ENCODE assay signal across 8 mouse cellular contexts in the genomic region with DNA sequence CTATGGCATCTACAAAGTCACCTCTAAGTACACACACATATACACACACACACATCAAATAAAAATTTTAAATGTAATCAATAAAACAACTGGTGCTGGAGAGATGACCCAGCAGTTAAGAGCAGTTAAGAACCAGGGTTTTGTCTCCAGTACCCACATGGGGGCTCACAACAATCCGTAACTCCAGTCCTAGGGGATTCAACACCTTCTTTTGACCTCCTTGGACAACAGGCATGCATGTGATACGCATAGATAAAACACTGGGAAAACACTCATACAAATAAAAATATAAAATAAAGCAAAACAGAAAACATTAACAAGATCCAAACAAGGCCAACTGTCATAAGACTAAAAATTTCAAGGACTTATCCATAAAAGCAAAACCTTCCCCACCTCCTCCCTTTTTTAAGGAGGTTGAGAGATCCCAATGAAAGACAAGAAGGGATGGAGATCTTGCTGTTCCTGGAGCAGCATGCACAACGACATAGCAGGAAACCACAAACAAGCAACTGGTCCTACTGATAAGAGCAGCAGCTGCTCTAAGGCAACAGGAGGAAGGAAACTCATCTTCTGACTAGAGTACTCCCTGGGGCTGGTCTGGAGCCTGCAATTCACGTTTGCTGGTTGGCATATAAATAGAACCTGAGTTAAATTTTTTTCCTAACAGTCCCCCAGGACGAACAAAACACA.
DNase-seq lines count a peak whose midpoint lies in the region; ATAC-seq and TF ChIP-seq lines count a peak whose summit lies in the region.

No protein-coding gene starts in this region.

- WGBS in heart, embryonic 13.5 days = 24% methylated on average over 5 of the region's 5 CpGs
- 8% methylated on average over 5 of the region's 5 CpGs for WGBS in liver, embryonic 13.5 days (ENCODE audit: insufficient replicate concordance)
- WGBS in stomach, postnatal 0 days = 45% methylated on average over 5 of the region's 5 CpGs

- peaks cover 6% of the 10 kb centered on the region; the same call in 1 of the 2 replicates for H3K36me3 ChIP-seq in heart, embryonic 13.5 days
- H3K36me3 ChIP-seq in liver, embryonic 13.5 days = no peaks in the 10 kb centered on the region
- no peaks in the 10 kb centered on the region for H3K36me3 ChIP-seq in stomach, postnatal 0 days (ENCODE audit: control insufficient read depth, insufficient read depth, low read length)

- no peak for TF ChIP-seq CTCF in stomach, postnatal 0 days (IDR thresholded peaks at IDR 0.05; ENCODE audit: low read depth)

- peak; percentile 51; the same call in 1 of the 2 replicates for ATAC-seq in heart, embryonic 13.5 days (ENCODE audit: extremely low read depth, insufficient number of reproducible peaks, low FRiP score, low TSS enrichment)
- ATAC-seq in liver, embryonic 13.5 days (ENCODE audit: low read depth) = peak; percentile 100
- peak; percentile 52; the same call in 1 of the 2 replicates for ATAC-seq in stomach, postnatal 0 days (ENCODE audit: low FRiP score, low TSS enrichment)

- TF ChIP-seq EP300 in stomach, postnatal 0 days (optimal IDR thresholded peaks at IDR 0.05) = no peak

- peak overlapping the region; percentile 41 for H3K4me2 ChIP-seq in heart, embryonic 13.5 days
- peak overlapping the region; percentile 50 for H3K4me2 ChIP-seq in liver, embryonic 13.5 days
- no peak overlapping the region for H3K4me2 ChIP-seq in stomach, postnatal 0 days (replicated peaks; ENCODE audit: low read depth)

- H3K9me3 ChIP-seq in heart, embryonic 13.5 days = no peaks in the 10 kb centered on the region
- H3K9me3 ChIP-seq in liver, embryonic 13.5 days (replicated peaks) = no peaks in the 10 kb centered on the region
- H3K9me3 ChIP-seq in stomach, postnatal 0 days (ENCODE audit: control insufficient read depth, low read length) = no peaks in the 10 kb centered on the region

- H3K9ac ChIP-seq in heart, embryonic 13.5 days = peak overlapping the region; percentile 50
- peak overlapping the region; percentile 55 for H3K9ac ChIP-seq in liver, embryonic 13.5 days
- no peak overlapping the region for H3K9ac ChIP-seq in stomach, postnatal 0 days (ENCODE audit: low read length)

- peak overlapping the region; percentile 89 for H3K27ac ChIP-seq in heart, embryonic 13.5 days (replicated peaks)
- peak overlapping the region; percentile 89 for H3K27ac ChIP-seq in liver, embryonic 13.5 days
- H3K27ac ChIP-seq in stomach, postnatal 0 days (replicated peaks) = no peak overlapping the region

- H3K27me3 ChIP-seq in heart, embryonic 13.5 days (replicated peaks) = no peaks in the 10 kb centered on the region
- H3K27me3 ChIP-seq in liver, embryonic 13.5 days = no peaks in the 10 kb centered on the region
- no peaks in the 10 kb centered on the region for H3K27me3 ChIP-seq in stomach, postnatal 0 days (ENCODE audit: control insufficient read depth, insufficient read depth, low read length)

- H3K4me3 ChIP-seq in heart, embryonic 13.5 days = no peak overlapping the region
- no peak overlapping the region for H3K4me3 ChIP-seq in liver, embryonic 13.5 days (replicated peaks)
- no peak overlapping the region for H3K4me3 ChIP-seq in stomach, postnatal 0 days (ENCODE audit: low read depth, low read length)

- peaks cover 79% of the 10 kb centered on the region for H3K4me1 ChIP-seq in heart, embryonic 13.5 days
- H3K4me1 ChIP-seq in liver, embryonic 13.5 days (replicated peaks) = peaks cover 74% of the 10 kb centered on the region
- H3K4me1 ChIP-seq in stomach, postnatal 0 days (replicated peaks; ENCODE audit: control insufficient read depth, insufficient read depth) = peaks cover 7% of the 10 kb centered on the region; the same call in 1 of the 2 replicates

- peak; percentile 98 for DNase-seq in heart, adult 11 months
- no peak for DNase-seq in heart, postnatal 4 days
- peak; percentile 69 for DNase-seq in liver, embryonic 13.5 days
- DNase-seq in stomach, postnatal 0 days (ENCODE audit: low spot score) = no peak
- DNase-seq in layer of hippocampus, postnatal 10 days (ENCODE audit: low spot score in 2 of 2) = no peak
- DNase-seq in neural tube, embryonic 10.5 days (ENCODE audit: extremely low spot score, low spot score) = no peak
- no peak for DNase-seq in urinary bladder, postnatal 36 days (ENCODE audit: low spot score in 2 of 2)

Comparison
In these comparisons a context has a peak if more than half of its experiments do, and no peak if none do; other contexts are left out.
1. DNase-seq: peak in heart, adult 11 months (single experiment) and liver, embryonic 13.5 days (single experiment); none in heart, postnatal 4 days (single experiment), stomach, postnatal 0 days (single experiment), layer of hippocampus, postnatal 10 days (0 of 2), neural tube, embryonic 10.5 days (single experiment) and urinary bladder, postnatal 36 days (0 of 2).
2. Peak in every context shown above with its lines, with median percentiles within 50 percentile points of each other: ATAC-seq.